Mouse (Mus musculus) heart, adult 2 months (tissue): ENCODE results near the gene Dnah11.

ENCODE experiments used
- CTCF ChIP-seq: fragments of 200-600 bp; IDR thresholded peaks from 2 replicates; pipeline ENCODE4 v1.8.1; 2022; ENCODE audit warnings: antibody characterized with exemption, mild to moderate bottlenecking, moderate library complexity
- EP300 ChIP-seq: fragments of 200-500 bp; IDR thresholded peaks from 2 replicates; pipeline ENCODE4 v1.6.1; 2011; ENCODE audit warnings: low read depth, low read length, control low read depth; ENCODE audit not compliant: insufficient read depth
- POLR2A ChIP-seq: fragments of 200-500 bp; IDR thresholded peaks from 2 replicates; pipeline ENCODE4 v1.6.1; 2011; ENCODE audit warnings: mild to moderate bottlenecking, low read depth, low read length, control low read depth; ENCODE audit not compliant: insufficient read depth

GRCm38 (mm10) chr12:118212163-118212562 is 13.3 kb upstream of the Dnah11 start:
- TF ChIP-seq EP300 = no peak
- TF ChIP-seq CTCF = no peak
- no peak for TF ChIP-seq POLR2A
